Mouse (Mus musculus) kidney, embryonic 14.5 days (tissue): ENCODE measurements at regions not wholly inside any gene's neighbourhood (a gene's known extent, or its start where the extent isn't known, plus 50 kb on each side); places are given as distances from the start of the nearest gene placed in this dataset.

Source experiments
- ATAC-seq: fragments of 200-750 bp; cut with Nextera tagmentation; 2 replicates; pipeline ENCODE4 v1.8.0; 2017; ENCODE audit warnings: moderate number of reproducible peaks, mild to moderate bottlenecking, moderate TSS enrichment, moderate library complexity; ENCODE audit not compliant: low FRiP score, low TSS enrichment
- H3K27ac ChIP-seq: fragments of 300-500 bp; sonication (generic); 2 replicates; pipeline ENCODE4 v1.5.1; 2014; ENCODE audit warnings: low read depth, mild to moderate bottlenecking, low read length, moderate library complexity, mixed read lengths
- H3K27me3 ChIP-seq: fragments of 300-500 bp; sonication (generic); 2 replicates; pipeline ENCODE4 v1.6.1; 2014; ENCODE audit warnings: mild to moderate bottlenecking, low read length; ENCODE audit not compliant: control insufficient read depth, insufficient read depth
- H3K36me3 ChIP-seq: fragments of 300-500 bp; sonication (generic); 2 replicates; pipeline ENCODE4 v1.6.1; 2014; ENCODE audit warnings: low read length, mixed read lengths; ENCODE audit not compliant: control insufficient read depth, insufficient read depth
- H3K4me1 ChIP-seq: fragments of 300-500 bp; sonication (generic); 2 replicates; pipeline ENCODE4 v1.6.1; 2014; ENCODE audit warnings: low read length, mixed read lengths; ENCODE audit not compliant: control insufficient read depth, insufficient read depth
- H3K4me2 ChIP-seq: fragments of 300-500 bp; sonication (generic); replicated peaks from 2 replicates; pipeline ENCODE4 v1.6.1; 2014; ENCODE audit warnings: low read depth, mild to moderate bottlenecking, low read length
- H3K4me3 ChIP-seq: fragments of 300-500 bp; sonication (generic); 2 replicates; pipeline ENCODE4 v1.5.1; 2014; ENCODE audit warnings: mild to moderate bottlenecking, low read length
- H3K9ac ChIP-seq: fragments of 300-500 bp; sonication (generic); 2 replicates; pipeline ENCODE4 v1.6.1; 2014; ENCODE audit warnings: low read depth, mild to moderate bottlenecking, low read length, moderate library complexity
- H3K9me3 ChIP-seq: fragments of 300-500 bp; sonication (generic); 2 replicates; pipeline ENCODE4 v1.6.1; 2016; ENCODE audit warnings: low read length; ENCODE audit not compliant: control insufficient read depth
- WGBS: fragments of 180-500 bp; shearing (Covaris S2); extraction: QIAGEN DNeasy Blood & Tissue Kit; methylation state at CpG from one replicate; pipeline ENCODE4 v1.1.7; 2014; 5-methylcytosine and 5-hydroxymethylcytosine counted together

DNA sequence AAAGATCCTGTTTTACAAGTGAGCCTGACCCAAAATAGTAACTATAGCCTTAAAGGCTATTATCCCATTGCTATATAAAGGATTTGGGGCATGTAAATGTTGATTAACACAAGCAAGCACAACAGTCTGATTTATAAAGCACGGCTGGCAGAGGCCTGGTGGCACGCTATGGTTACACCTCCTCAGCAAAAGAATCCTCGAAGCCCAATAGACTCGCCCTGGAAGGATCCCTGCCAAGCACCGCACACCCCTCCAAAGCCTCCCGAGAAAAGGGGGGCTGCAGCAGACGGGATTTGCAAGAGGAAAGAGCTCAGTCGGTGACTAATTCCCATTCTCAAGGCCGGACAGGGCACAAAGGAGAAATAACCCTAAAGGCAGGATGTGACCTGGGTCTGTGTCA, 150.2 kb upstream of the Spred2 start:
- Histone ChIP-seq H3K4me1 (0 out of 2 replicates have a peak, but pooled peaks cover 4% of the 10 kb centered on the region), H3K4me3 (no peak overlapping the region), H3K9ac (no peak overlapping the region), H3K27me3 (no peaks in the 10 kb centered on the region), H3K36me3 (no peaks in the 10 kb centered on the region), H3K4me2 (no peak overlapping the region), H3K9me3 (no peaks in the 10 kb centered on the region), H3K27ac (no peak overlapping the region)
- no peak for ATAC-seq
- WGBS = 36% methylated on average over 9 of the region's 9 CpGs

DNA sequence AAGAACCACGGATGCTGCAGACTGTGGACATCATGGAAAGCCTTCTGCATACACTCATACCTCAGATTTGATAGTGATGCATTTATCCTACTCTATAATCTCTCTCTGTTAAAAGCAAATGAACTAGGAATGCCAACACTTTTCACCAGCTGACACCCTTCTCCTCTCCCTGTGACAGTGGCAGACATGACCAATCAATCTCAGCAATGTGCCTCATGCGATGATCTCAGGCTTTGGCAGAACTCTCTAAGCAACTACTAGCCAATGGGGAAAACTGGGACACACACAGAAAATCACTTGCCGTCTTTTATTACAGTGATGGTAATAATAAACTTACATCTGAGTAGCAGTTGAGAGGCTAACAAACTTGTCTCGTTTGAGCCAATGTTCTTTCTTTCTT, 148.4 kb upstream of the Spred2 start:
- Histone ChIP-seq H3K36me3 (no peaks in the 10 kb centered on the region), H3K4me2 (no peak overlapping the region), H3K27ac (no peak overlapping the region; the same call in 1 of the 2 replicates), H3K9me3 (no peaks in the 10 kb centered on the region), H3K9ac (no peak overlapping the region), H3K4me1 (0 out of 2 replicates have a peak, but pooled peaks cover 4% of the 10 kb centered on the region), H3K4me3 (no peak overlapping the region), H3K27me3 (no peaks in the 10 kb centered on the region)
- WGBS = 89% methylated on average over 4 of the region's 4 CpGs
- no peak for ATAC-seq

DNA sequence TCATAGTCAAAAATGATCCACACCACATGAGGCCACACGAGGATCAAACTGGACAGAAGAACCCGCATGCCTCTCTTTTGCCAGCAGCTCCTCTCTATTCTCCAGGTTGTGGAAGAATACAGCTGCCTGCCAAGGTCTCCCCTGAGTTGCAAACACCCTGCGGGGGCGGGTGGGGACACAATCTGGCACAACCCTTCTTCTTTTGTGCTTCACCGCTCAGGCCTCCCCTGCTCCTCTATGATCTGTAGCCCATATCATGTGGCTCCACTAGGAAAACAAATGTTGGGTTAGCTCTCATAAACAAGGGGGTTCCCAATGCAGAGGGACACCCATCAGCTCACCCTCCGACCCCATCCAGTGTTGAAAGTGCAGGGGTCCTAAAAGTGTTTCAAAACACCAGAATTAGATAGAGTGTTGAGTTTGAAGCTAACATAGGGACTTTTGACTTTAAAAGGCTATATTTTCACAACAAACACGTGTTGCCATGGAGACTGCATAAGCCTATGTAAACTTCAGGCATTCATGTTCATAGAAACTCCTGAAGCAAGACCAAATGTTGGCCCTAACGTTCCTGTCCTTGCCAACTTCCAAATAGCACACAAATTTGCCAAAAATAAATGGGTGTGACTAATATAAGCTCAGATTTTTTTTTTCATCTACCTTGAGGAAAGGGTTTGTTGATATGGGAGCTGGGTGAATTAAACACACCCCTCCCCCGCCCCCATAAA, 147.5 kb upstream of the Spred2 start:
- no peaks in the 10 kb centered on the region for H3K27me3 ChIP-seq
- no peak overlapping the region for H3K27ac ChIP-seq
- ATAC-seq = peak; percentile 85

DNA sequence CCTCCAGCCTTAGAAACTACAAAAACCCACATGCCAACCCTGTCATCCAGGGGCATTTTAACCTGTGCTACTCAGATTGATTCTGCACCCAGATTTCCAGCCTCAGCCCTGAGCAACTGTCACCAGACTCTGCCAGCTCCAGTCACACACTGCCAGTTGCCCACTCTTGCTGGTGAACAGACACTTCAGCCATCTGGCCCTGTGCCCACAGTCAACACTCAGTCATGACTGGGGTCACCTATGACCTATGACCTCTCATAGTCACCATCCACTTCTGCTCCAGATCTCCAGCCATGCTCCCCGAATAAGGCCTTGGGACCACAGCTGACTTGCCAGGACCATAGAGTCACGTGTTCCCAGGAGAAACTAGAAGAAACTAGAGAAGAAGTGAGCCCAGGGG, 146.0 kb upstream of the Spred2 start:
- Histone ChIP-seq H3K4me3 (no peak overlapping the region), H3K9me3 (no peaks in the 10 kb centered on the region), H3K9ac (no peak overlapping the region), H3K4me2 (no peak overlapping the region), H3K36me3 (no peaks in the 10 kb centered on the region), H3K27me3 (no peaks in the 10 kb centered on the region), H3K4me1 (0 out of 2 replicates have a peak, but pooled peaks cover 4% of the 10 kb centered on the region), H3K27ac (no peak overlapping the region)
- ATAC-seq = no peak
- WGBS = 90% methylated on average over 2 of the region's 2 CpGs

More for the DNA sequence above, 147.5 kb upstream of the Spred2 start:
- 0 out of 2 replicates have a peak, but pooled peaks cover 4% of the 10 kb centered on the region for H3K4me1 ChIP-seq
- H3K36me3 ChIP-seq = no peaks in the 10 kb centered on the region
- no peak overlapping the region for H3K4me3 ChIP-seq
- 47% methylated on average over 9 of the region's 9 CpGs for WGBS
- no peak overlapping the region for H3K4me2 ChIP-seq
- no peaks in the 10 kb centered on the region for H3K9me3 ChIP-seq
- H3K9ac ChIP-seq = no peak overlapping the region

- 46% methylated on average over 14 of the region's 14 CpGs for WGBS
- H3K4me2 ChIP-seq = no peak overlapping the region
- H3K4me1 ChIP-seq = no peaks in the 10 kb centered on the region
Measured at GRCm38 (mm10) chr11:19785110-19785509, 139.1 kb upstream of the Spred2 start.

GRCm38 (mm10) chr11:19796950-19797670, 127.1 kb upstream of the Spred2 start:
- WGBS = 79% methylated on average over 4 of the region's 4 CpGs
- no peak overlapping the region for H3K9ac ChIP-seq
- no peaks in the 10 kb centered on the region for H3K9me3 ChIP-seq
- ATAC-seq = no peak
- H3K4me3 ChIP-seq = no peak overlapping the region
- no peaks in the 10 kb centered on the region for H3K36me3 ChIP-seq
- H3K27me3 ChIP-seq = no peaks in the 10 kb centered on the region
- no peak overlapping the region for H3K27ac ChIP-seq
- no peaks in the 10 kb centered on the region for H3K4me1 ChIP-seq
- H3K4me2 ChIP-seq = no peak overlapping the region

More at GRCm38 (mm10) chr11:19785110-19785509, 139.1 kb upstream of the Spred2 start:
- no peak overlapping the region for H3K9ac ChIP-seq
- H3K27ac ChIP-seq = no peak overlapping the region
- no peak overlapping the region for H3K4me3 ChIP-seq
- ATAC-seq = no peak
- H3K9me3 ChIP-seq = no peaks in the 10 kb centered on the region
- no peaks in the 10 kb centered on the region for H3K36me3 ChIP-seq
- H3K27me3 ChIP-seq = no peaks in the 10 kb centered on the region

GRCm38 (mm10) chr11:19809359-19809758, 114.8 kb upstream of the Spred2 start:
- ATAC-seq = no peak
- H3K36me3 ChIP-seq = no peaks in the 10 kb centered on the region
- 88% methylated on average over 7 of the region's 7 CpGs for whole genome bisulfite sequencing

GRCm38 (mm10) chr11:19811271-19811991, 112.7 kb upstream of the Spred2 start:
- Histone ChIP-seq H3K4me1 (no peaks in the 10 kb centered on the region), H3K9ac (no peak overlapping the region), H3K4me2 (no peak overlapping the region), H3K9me3 (0 out of 2 replicates have a peak, but pooled peaks cover 5% of the 10 kb centered on the region), H3K27me3 (no peaks in the 10 kb centered on the region), H3K27ac (no peak overlapping the region), H3K4me3 (no peak overlapping the region), H3K36me3 (no peaks in the 10 kb centered on the region)
- no peak for ATAC-seq
- 16% methylated on average over 11 of the region's 12 CpGs for WGBS

More at GRCm38 (mm10) chr11:19809359-19809758, 114.8 kb upstream of the Spred2 start:
- Histone ChIP-seq H3K4me3 (no peak overlapping the region), H3K27ac (no peak overlapping the region), H3K4me1 (no peaks in the 10 kb centered on the region), H3K9me3 (0 out of 2 replicates have a peak, but pooled peaks cover 5% of the 10 kb centered on the region), H3K9ac (no peak overlapping the region), H3K4me2 (no peak overlapping the region), H3K27me3 (no peaks in the 10 kb centered on the region)
